Comparison of ENCODE assay signal across 21 mouse cellular contexts in genomic region chr14:20969066-20969465, GRCm38 (mm10). TPM values are rescaled to one million over a fixed set of nuclear protein-coding genes. Genes with fewer than 3 reads are reported as not detected.
A peak's percentile ranks its signal among the peaks of the same experiment; 100 is the strongest.
DNase-seq lines count a peak whose midpoint lies in the region; ATAC-seq and TF ChIP-seq lines count a peak whose summit lies in the region.
"Had no signal": no experiment of that assay in that cellular context is flagged by ENCODE, and none has a peak within 500 bp of the region (broad histone marks: within the 10 kb centered on the region; RNA-seq: fewer than 3 reads in every experiment).

No protein-coding gene starts in this region.

- peaks cover 9% of the 10 kb centered on the region; the same call in 1 of the 2 replicates for H3K79me2 ChIP-seq in liver, adult 2 months (ENCODE audit: control insufficient read depth, insufficient read depth, low read length)

- no peak overlapping the region for H3K4me2 ChIP-seq in liver, embryonic 12.5 days

- no peaks in the 10 kb centered on the region for H3K36me3 ChIP-seq in liver, adult 2 months (ENCODE audit: control insufficient read depth, insufficient read depth, low read length)
- peaks cover 11% of the 10 kb centered on the region for H3K36me3 ChIP-seq in liver, embryonic 12.5 days

- peak overlapping the region; percentile 40 for H3K27ac ChIP-seq in liver, adult 2 months (replicated peaks; ENCODE audit: insufficient read depth, low read depth, low read length)
- no peak overlapping the region for H3K27ac ChIP-seq in liver, embryonic 12.5 days
- H3K27ac ChIP-seq in brown adipose tissue, adult 24 weeks (replicated peaks; ENCODE audit: low read depth, low read length) = 0 out of 2 replicates have a peak overlapping the region, but pooled peaks have one; percentile 39
- H3K27ac ChIP-seq: left cerebral cortex, adult 2 months had no signal

- ATAC-seq in liver, embryonic 12.5 days = no peak
- ATAC-seq in megakaryocyte progenitor cell, adult 5-6 weeks (replicated peaks; ENCODE audit: poor library complexity) = no peak
- ATAC-seq: CD4-positive, CD25-positive, alpha-beta regulatory T cell, adult 4 months; forebrain, embryonic 16.5 days had no signal

- no peak for TF ChIP-seq POLR2A in liver, adult 2 months (IDR thresholded peaks at IDR 0.05; ENCODE audit: extremely low read depth, insufficient read depth, low read length)

- H3K9me3 ChIP-seq in liver, embryonic 12.5 days (replicated peaks) = no peaks in the 10 kb centered on the region
- H3K9me3 ChIP-seq: G1E had no signal

- peak; percentile 60 for DNase-seq in liver, adult 2 months (ENCODE audit: extremely low read depth, low read depth, low spot score)
- DNase-seq in 3T3-L1 (ENCODE audit: low read depth, low spot score) = peak; percentile 21
- DNase-seq in CD4-positive helper T cell, adult 2 months (ENCODE audit: low read depth, low spot score) = peak; percentile 13
- no peak for DNase-seq in ovary, postnatal 36 days (ENCODE audit: low spot score)
- DNase-seq: cerebellum, adult 9-11 months; kidney, adult 8-10 months; kidney, postnatal 14 days; layer of hippocampus, adult 9-11 months; left cerebral cortex, postnatal 4 days; liver; lung, adult 18-20 months; midbrain, embryonic 14.5 days had no signal

- no peak overlapping the region for H3K4me3 ChIP-seq in liver, adult 2 months (ENCODE audit: insufficient read depth, low read depth, low read length)
- H3K4me3 ChIP-seq in liver, embryonic 12.5 days = no peak overlapping the region
- no peak overlapping the region for H3K4me3 ChIP-seq in brown adipose tissue, adult 24 weeks (ENCODE audit: insufficient read depth, low read depth, low read length)
- H3K4me3 ChIP-seq: erythroblast, embryonic 14.5 days; left cerebral cortex, adult 2 months; myocyte had no signal

- no peaks in the 10 kb centered on the region for H3K27me3 ChIP-seq in liver, adult 2 months (ENCODE audit: control insufficient read depth, insufficient read depth, low read length)
- H3K27me3 ChIP-seq in liver, embryonic 12.5 days (replicated peaks) = no peaks in the 10 kb centered on the region

- H3K9ac ChIP-seq in liver, adult 2 months (ENCODE audit: low read depth, low read length) = no peak overlapping the region
- no peak overlapping the region for H3K9ac ChIP-seq in liver, embryonic 12.5 days

- no peak for TF ChIP-seq CTCF in liver, adult 2 months (IDR thresholded peaks at IDR 0.05; ENCODE audit: low read depth, low read length)

- WGBS in liver, adult 2 months = 95% methylated on average over 1 of the region's 1 CpGs
- WGBS in liver, embryonic 12.5 days (ENCODE audit: insufficient replicate concordance) = 82% methylated on average over 1 of the region's 1 CpGs

- H3K4me1 ChIP-seq in liver, adult 2 months (ENCODE audit: control insufficient read depth, insufficient read depth, low read length) = peaks cover 14% of the 10 kb centered on the region
- peaks cover 5% of the 10 kb centered on the region; the same call in 1 of the 2 replicates for H3K4me1 ChIP-seq in liver, embryonic 12.5 days
- H3K4me1 ChIP-seq in brown adipose tissue, adult 24 weeks (ENCODE audit: control insufficient read depth, insufficient read depth, insufficient read length, low read length) = peaks cover 2% of the 10 kb centered on the region; the same call in 1 of the 2 replicates

RNA-seq across cellular contexts. Expression of gene Vcl, which starts 39.9 kb away (rescaled TPM):
- 12.1 and 13.6 TPM in 2 replicates for total RNA-seq in liver, adult 2 months (2014; rRNA removed)
- polyA plus RNA-seq in liver, adult 2 months (2012; rRNA removed) = 7.9 and 9.5 TPM in 2 replicates
- polyA plus RNA-seq in liver, embryonic 12.5 days (2016; fragmentation: Nextera tagmentation; extraction: Ambion mirVana) = 36.0 and 37.7 TPM in 2 replicates
- 28.5 and 34.3 TPM in 2 replicates for polyA plus RNA-seq in brown adipose tissue, adult 24 weeks (2012; ENCODE audit: insufficient read depth, insufficient read length, missing spikeins)
- total RNA-seq in megakaryocyte progenitor cell, adult 5-6 weeks (2015) = 42.9 and 50.6 TPM in 2 replicates
- total RNA-seq in megakaryocyte progenitor cell, adult 5-6 weeks (2017) = 30.0 and 32.3 TPM in 2 replicates
